Mouse (Mus musculus): ENCODE data around the gene Lhx2. TPM values are rescaled to one million over a fixed set of nuclear protein-coding genes. Genes with fewer than 3 reads are reported as not detected.

The Lhx2 gene
- polyA plus RNA-seq, 1 experiment from 2014 or later: 110 TPM

DNA sequence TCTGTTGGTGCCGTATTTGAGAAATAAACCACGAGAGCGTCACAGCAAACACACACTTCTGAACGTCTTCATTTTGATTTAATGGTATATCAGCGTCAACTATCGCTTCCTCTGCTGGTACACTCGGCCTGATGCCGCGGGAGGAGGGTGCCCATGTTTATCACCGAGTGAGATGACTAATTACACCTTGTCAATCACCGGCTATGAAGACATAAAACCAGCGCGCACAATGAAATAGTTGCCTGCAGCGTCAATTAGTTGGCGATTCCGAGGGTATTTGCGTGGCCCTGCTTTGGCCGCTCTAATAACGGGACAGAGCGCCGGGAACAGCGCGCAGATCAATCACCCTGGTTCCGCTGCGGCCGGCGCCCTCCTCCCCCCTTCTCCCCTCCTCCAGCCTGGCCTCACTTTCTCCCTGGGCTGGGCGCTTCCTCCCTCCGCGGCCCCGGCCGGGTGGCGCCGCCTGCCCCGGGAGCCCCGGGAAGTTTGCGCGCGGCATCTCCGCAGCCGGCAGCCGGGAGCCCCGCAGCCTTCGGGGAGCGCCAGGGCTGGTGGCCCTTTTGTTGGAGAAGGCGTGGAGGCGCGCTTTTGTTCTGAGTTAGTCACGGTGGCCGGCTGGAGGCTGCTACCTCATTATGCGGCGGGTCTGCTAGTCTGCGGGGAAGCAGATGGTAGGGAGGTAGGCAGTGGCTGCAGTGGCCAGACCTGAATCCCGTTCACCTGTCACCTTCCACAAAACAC, 8.9 kb downstream of the Lhx2 start:
- Histone ChIP-seq H3K4me1 (peaks cover 58% of the 10 kb centered on the region), H3K4me3 (peak overlapping the region; percentile 44), H3K9ac (replicated peaks) (peak overlapping the region; percentile 67), H3K27me3 (peaks cover 98% of the 10 kb centered on the region), H3K9me3 (no peaks in the 10 kb centered on the region), H3K27ac (replicated peaks) (peak overlapping the region; percentile 92), H3K36me3 (no peaks in the 10 kb centered on the region), H3K4me2 (replicated peaks) (peak overlapping the region; percentile 68)
- peak; percentile 76 for ATAC-seq (ENCODE audit: low FRiP score, low read depth)
- under 1% methylated on average over 47 of the region's 54 CpGs for WGBS

DNA sequence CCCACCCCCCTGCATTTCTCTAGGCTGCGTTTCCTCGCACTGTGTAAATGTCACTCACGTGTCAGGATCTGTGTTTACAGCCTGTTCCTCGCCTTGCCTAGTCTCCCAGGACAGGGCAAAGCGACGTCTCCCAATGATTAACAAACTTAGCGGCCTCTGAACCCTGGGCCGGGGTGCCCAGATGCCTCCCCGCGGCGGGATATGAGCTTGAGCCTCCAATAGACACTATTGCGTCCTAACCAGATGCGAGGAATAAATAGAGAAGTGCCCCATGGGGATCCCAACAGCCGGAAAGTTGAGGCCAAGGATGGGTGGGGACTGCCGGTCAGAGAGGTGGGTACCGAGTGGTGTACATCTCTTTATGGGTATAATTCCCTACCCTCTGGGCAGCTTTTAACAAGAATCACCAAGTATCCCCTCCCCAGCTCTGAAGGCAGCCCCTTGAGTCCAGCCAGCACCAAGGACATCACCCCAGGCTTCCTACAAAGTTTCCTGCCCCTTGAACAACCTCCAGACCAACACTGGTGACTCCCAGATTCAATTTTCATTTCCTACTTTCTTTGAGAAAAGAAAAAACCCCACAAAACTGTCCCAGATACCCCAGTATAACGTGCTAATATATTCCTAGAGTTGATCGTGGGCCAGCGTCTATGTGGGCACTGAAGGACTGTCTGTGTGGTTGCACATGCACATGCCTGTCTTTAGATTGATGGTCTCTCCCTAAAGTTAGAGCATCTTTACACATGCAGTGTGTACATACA, 9.8 kb downstream of the Lhx2 start:
- WGBS: 1% methylated on average over 19 of the region's 19 CpGs
- Histone ChIP-seq H3K4me3 (peak overlapping the region; percentile 44), H3K4me1 (peaks cover 54% of the 10 kb centered on the region), H3K27me3 (peaks cover 98% of the 10 kb centered on the region), H3K9me3 (no peaks in the 10 kb centered on the region), H3K27ac (replicated peaks) (peak overlapping the region; percentile 92), H3K9ac (replicated peaks) (peak overlapping the region; percentile 67), H3K4me2 (replicated peaks) (peak overlapping the region; percentile 68), H3K36me3 (no peaks in the 10 kb centered on the region)
- ATAC-seq (ENCODE audit: low FRiP score, low read depth): peak; percentile 21

GRCm38 (mm10) chr2:38349447-38350350, 10.6 kb downstream of the Lhx2 start:
- WGBS: 7% methylated on average over 12 of the region's 12 CpGs
- Histone ChIP-seq H3K36me3 (no peaks in the 10 kb centered on the region), H3K4me2 (replicated peaks) (peak overlapping the region; percentile 68), H3K9ac (replicated peaks) (peak overlapping the region; percentile 71), H3K4me1 (peaks cover 62% of the 10 kb centered on the region), H3K4me3 (peak overlapping the region; percentile 52), H3K9me3 (no peaks in the 10 kb centered on the region), H3K27ac (replicated peaks) (peak overlapping the region; percentile 92), H3K27me3 (peaks cover 99% of the 10 kb centered on the region)
- no peak for ATAC-seq (ENCODE audit: low FRiP score, low read depth)

- WGBS: under 1% methylated on average over 13 of the region's 13 CpGs
- ATAC-seq (ENCODE audit: low FRiP score, low read depth): 0 out of 2 replicates have a peak, but pooled peaks have one; percentile 10
- Histone ChIP-seq H3K27me3 (peaks cover 99% of the 10 kb centered on the region), H3K4me3 (peak overlapping the region; percentile 52), H3K27ac (replicated peaks) (peak overlapping the region; percentile 92), H3K9ac (replicated peaks) (peak overlapping the region; percentile 71), H3K9me3 (no peaks in the 10 kb centered on the region), H3K36me3 (no peaks in the 10 kb centered on the region), H3K4me2 (replicated peaks) (peak overlapping the region; percentile 68), H3K4me1 (peaks cover 65% of the 10 kb centered on the region)
Measured at GRCm38 (mm10) chr2:38350386-38350785, 11.3 kb downstream of the Lhx2 start.

DNA sequence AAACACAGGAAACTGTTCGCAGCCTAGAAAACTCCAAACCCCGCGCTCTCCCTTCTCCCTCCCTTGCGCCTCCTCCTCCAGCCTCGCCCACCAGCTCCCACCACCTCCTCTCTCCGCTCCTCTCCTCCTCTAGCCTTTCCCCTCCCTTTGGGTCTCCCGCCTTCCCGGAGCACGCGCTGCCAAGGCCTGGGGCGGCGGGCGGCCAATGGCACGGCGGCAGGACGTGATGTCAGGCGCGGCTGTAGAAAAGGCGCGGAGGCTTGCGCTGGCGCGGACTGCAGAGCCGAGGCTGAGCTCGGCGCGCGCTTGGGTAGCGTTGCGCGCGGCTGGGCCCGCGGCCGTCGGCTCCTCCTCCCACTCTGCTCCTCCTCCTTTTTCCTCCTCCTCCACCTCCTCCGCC, 11.7 kb downstream of the Lhx2 start:
- Histone ChIP-seq H3K27me3 (peaks cover 96% of the 10 kb centered on the region), H3K4me3 (peak overlapping the region; percentile 52), H3K9me3 (no peaks in the 10 kb centered on the region), H3K9ac (replicated peaks) (peak overlapping the region; percentile 71), H3K4me2 (replicated peaks) (peak overlapping the region; percentile 68), H3K27ac (replicated peaks) (peak overlapping the region; percentile 92), H3K4me1 (peaks cover 65% of the 10 kb centered on the region), H3K36me3 (no peaks in the 10 kb centered on the region)
- under 1% methylated on average over 36 of the region's 37 CpGs for WGBS
- peak; percentile 90 for ATAC-seq (ENCODE audit: low FRiP score, low read depth)

- Histone ChIP-seq H3K9me3 (no peaks in the 10 kb centered on the region), H3K4me1 (peaks cover 66% of the 10 kb centered on the region), H3K27me3 (peaks cover 94% of the 10 kb centered on the region), H3K4me3 (peak overlapping the region; percentile 52), H3K27ac (replicated peaks) (peak overlapping the region; percentile 92), H3K4me2 (replicated peaks) (peak overlapping the region; percentile 68), H3K9ac (replicated peaks) (peak overlapping the region; percentile 71), H3K36me3 (no peaks in the 10 kb centered on the region)
- WGBS: under 1% methylated on average over 55 of the region's 57 CpGs
- no peak for ATAC-seq (ENCODE audit: low FRiP score, low read depth)
Measured at GRCm38 (mm10) chr2:38351641-38352320, 12.7 kb downstream of the Lhx2 start.

DNA sequence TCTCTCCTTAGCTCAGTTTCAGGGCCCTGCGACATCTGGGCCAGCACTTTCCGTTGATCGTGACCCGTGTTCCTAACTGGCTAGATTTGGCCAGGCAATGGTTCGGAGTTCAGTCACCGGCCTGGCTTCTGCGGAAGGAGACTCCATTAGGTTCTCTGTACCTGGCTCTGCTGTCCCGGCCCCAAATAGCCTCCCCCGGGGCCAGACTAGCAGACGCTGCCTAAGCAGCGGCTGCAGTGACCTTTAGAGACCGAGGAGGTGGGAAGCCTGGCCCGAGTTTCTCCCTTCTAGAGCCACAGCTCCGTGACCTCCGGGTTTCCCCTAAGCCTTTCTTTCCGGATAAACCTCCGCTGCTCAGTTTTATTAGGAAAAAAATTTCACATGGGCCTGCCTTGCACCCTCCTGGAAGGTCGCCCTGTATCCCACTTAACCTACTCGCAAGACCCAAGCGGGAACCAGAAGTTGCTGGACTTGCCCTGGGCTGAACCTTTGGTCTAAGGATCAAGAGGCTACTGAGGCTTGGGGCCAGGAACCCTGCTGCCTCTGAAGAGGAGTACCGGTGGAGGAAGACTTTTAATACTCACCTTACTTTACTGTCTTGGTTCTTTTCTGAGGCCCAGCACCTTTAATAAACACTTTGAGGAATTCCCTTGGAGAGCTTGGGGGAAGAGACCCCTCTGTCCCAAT, 13.4 kb downstream of the Lhx2 start:
- H3K9ac ChIP-seq (replicated peaks): peak overlapping the region; percentile 71
- peaks cover 65% of the 10 kb centered on the region for H3K4me1 ChIP-seq
- peaks cover 93% of the 10 kb centered on the region for H3K27me3 ChIP-seq

GRCm38 (mm10) chr2:38353008-38353379, 13.9 kb downstream of the Lhx2 start:
- Histone ChIP-seq H3K4me1 (peaks cover 64% of the 10 kb centered on the region), H3K4me3 (peak overlapping the region; percentile 52), H3K36me3 (no peaks in the 10 kb centered on the region), H3K9ac (replicated peaks) (peak overlapping the region; percentile 71), H3K27me3 (peaks cover 93% of the 10 kb centered on the region), H3K27ac (replicated peaks) (peak overlapping the region; percentile 92), H3K9me3 (no peaks in the 10 kb centered on the region), H3K4me2 (replicated peaks) (peak overlapping the region; percentile 68)
- 2% methylated on average over 10 of the region's 10 CpGs for WGBS
- no peak for ATAC-seq (ENCODE audit: low FRiP score, low read depth)

More for the DNA sequence above, 13.4 kb downstream of the Lhx2 start:
- ATAC-seq (ENCODE audit: low FRiP score, low read depth): no peak
- Histone ChIP-seq H3K4me2 (replicated peaks) (peak overlapping the region; percentile 68), H3K36me3 (no peaks in the 10 kb centered on the region), H3K27ac (replicated peaks) (peak overlapping the region; percentile 92), H3K9me3 (no peaks in the 10 kb centered on the region), H3K4me3 (peak overlapping the region; percentile 52)
- WGBS: 1% methylated on average over 21 of the region's 21 CpGs

GRCm38 (mm10) chr2:38353664-38354063, 14.6 kb downstream of the Lhx2 start:
- Histone ChIP-seq H3K4me3 (peak overlapping the region; percentile 52), H3K9me3 (no peaks in the 10 kb centered on the region), H3K4me1 (peaks cover 62% of the 10 kb centered on the region), H3K4me2 (replicated peaks) (peak overlapping the region; percentile 68), H3K9ac (replicated peaks) (peak overlapping the region; percentile 71), H3K27me3 (peaks cover 92% of the 10 kb centered on the region), H3K27ac (replicated peaks) (peak overlapping the region; percentile 92), H3K36me3 (no peaks in the 10 kb centered on the region)
- no peak for ATAC-seq (ENCODE audit: low FRiP score, low read depth)
- 11% methylated on average over 4 of the region's 4 CpGs for WGBS

GRCm38 (mm10) chr2:38354179-38354716, 15.2 kb downstream of the Lhx2 start:
- Histone ChIP-seq H3K27me3 (peaks cover 92% of the 10 kb centered on the region), H3K9me3 (no peaks in the 10 kb centered on the region), H3K4me2 (replicated peaks) (peak overlapping the region; percentile 68), H3K9ac (replicated peaks) (peak overlapping the region; percentile 71), H3K27ac (replicated peaks) (peak overlapping the region; percentile 92), H3K36me3 (no peaks in the 10 kb centered on the region), H3K4me3 (peak overlapping the region; percentile 52), H3K4me1 (peaks cover 62% of the 10 kb centered on the region)
- ATAC-seq (ENCODE audit: low FRiP score, low read depth): no peak
- 1% methylated on average over 22 of the region's 22 CpGs for WGBS
